Mouse (Mus musculus) olfactory bulb, adult 2 months (tissue): Measurements from ENCODE around the gene Rnf217.

Experiments used
- CTCF ChIP-seq: fragments of 200-500 bp; IDR thresholded peaks from 2 replicates; pipeline ENCODE4 v1.5.1; 2012; ENCODE audit warnings: low read depth, mild to moderate bottlenecking, low read length, moderate library complexity; ENCODE audit not compliant: insufficient read depth
- POLR2A ChIP-seq: fragments of 200-500 bp; IDR thresholded peaks from 2 replicates; pipeline ENCODE4 v1.6.1; 2012; ENCODE audit warnings: mild to moderate bottlenecking, low read depth, low read length, moderate library complexity; ENCODE audit not compliant: insufficient read depth

- TF ChIP-seq CTCF (no peak), POLR2A (no peak)
Measured at GRCm38 (mm10) chr10:31447083-31447482, 161.9 kb downstream of the Rnf217 start.
